Mouse (Mus musculus) midbrain, embryonic 11.5 days (tissue): ENCODE results near the gene Reep3. TPM values are rescaled to one million over a fixed set of nuclear protein-coding genes. Genes with fewer than 3 reads are reported as not detected.

Experiments used
- ATAC-seq: fragments of 200-750 bp; cut with Nextera tagmentation; 2 replicates; pipeline ENCODE4 v1.8.0; 2017; ENCODE audit warnings: moderate TSS enrichment, moderate library complexity; ENCODE audit not compliant: low FRiP score
- DNase-seq: peaks from one replicate; pipeline ENCODE4 v3.0.0; 2015; ENCODE audit warnings: low spot score; ENCODE audit errors: missing footprints
- H3K27ac ChIP-seq: fragments of 300-500 bp; sonication (generic); 2 replicates; pipeline ENCODE4 v1.5.1; 2014; ENCODE audit warnings: low read depth, low read length
- H3K27me3 ChIP-seq: fragments of 300-500 bp; sonication (generic); 2 replicates; pipeline ENCODE4 v1.6.1; 2014; ENCODE audit warnings: mild to moderate bottlenecking, low read length, moderate library complexity, mixed read lengths; ENCODE audit not compliant: control insufficient read depth, insufficient read depth
- H3K36me3 ChIP-seq: fragments of 300-500 bp; sonication (generic); 2 replicates; pipeline ENCODE4 v1.6.1; 2014; ENCODE audit warnings: mild to moderate bottlenecking, low read length, moderate library complexity, mixed read lengths; ENCODE audit not compliant: control insufficient read depth, insufficient read depth
- H3K4me1 ChIP-seq: fragments of 300-500 bp; sonication (generic); 2 replicates; pipeline ENCODE4 v1.6.1; 2014; ENCODE audit warnings: low read length; ENCODE audit not compliant: control insufficient read depth, insufficient read depth
- H3K4me2 ChIP-seq: fragments of 300-500 bp; sonication (generic); 2 replicates; pipeline ENCODE4 v1.6.1; 2014; ENCODE audit warnings: mild to moderate bottlenecking, moderate library complexity
- H3K4me3 ChIP-seq: fragments of 300-500 bp; sonication (generic); 2 replicates; pipeline ENCODE4 v1.5.1; 2014; ENCODE audit warnings: low read depth, low read length
- H3K9ac ChIP-seq: fragments of 300-500 bp; sonication (generic); 2 replicates; pipeline ENCODE4 v1.6.1; 2014; ENCODE audit warnings: low read length
- H3K9me3 ChIP-seq: fragments of 300-500 bp; sonication (generic); 2 replicates; pipeline ENCODE4 v1.6.1; 2016; ENCODE audit warnings: low read length; ENCODE audit not compliant: control insufficient read depth
- WGBS: fragments of 180-500 bp; shearing (Covaris S2); extraction: QIAGEN DNeasy Blood & Tissue Kit; methylation state at CpG from one replicate; pipeline ENCODE4 v1.1.7; 2014; 5-methylcytosine and 5-hydroxymethylcytosine counted together
- polyA plus RNA-seq: library from polyadenylated mRNA; unstranded; fragments of >200 nt; fragmentation: Nextera tagmentation; extraction: Ambion mirVana; gene quantifications from 2 replicates; pipeline ENCODE4 v1.2.1, GENCODE M21; 2014

Gene Reep3
- polyA plus RNA-seq, 1 experiment from 2014 or later: 37.5 TPM

- Histone ChIP-seq H3K27me3 (no peaks in the 10 kb centered on the region), H3K9me3 (no peaks in the 10 kb centered on the region), H3K4me3 (no peak overlapping the region), H3K36me3 (no peaks in the 10 kb centered on the region), H3K27ac (no peak overlapping the region), H3K4me1 (peaks cover 7% of the 10 kb centered on the region), H3K9ac (no peak overlapping the region), H3K4me2 (no peak overlapping the region)
- DNase-seq (no peak), ATAC-seq (no peak)
- 78% methylated on average over 17 of the region's 17 CpGs for WGBS
Measured at GRCm38 (mm10) chr10:67055867-67056856, 40.6 kb downstream of the Reep3 start.

GRCm38 (mm10) chr10:67053475-67053874 lies 43.3 kb downstream of the Reep3 start:
- H3K4me1 ChIP-seq: peaks cover 9% of the 10 kb centered on the region
- 19% methylated on average over 9 of the region's 9 CpGs for WGBS
- no peaks in the 10 kb centered on the region for H3K27me3 ChIP-seq
- H3K9ac ChIP-seq: no peak overlapping the region
- no peak overlapping the region for H3K4me3 ChIP-seq
- no peaks in the 10 kb centered on the region; the same call in 1 of the 2 replicates for H3K36me3 ChIP-seq
- no peaks in the 10 kb centered on the region for H3K9me3 ChIP-seq
- DNase-seq (no peak), ATAC-seq (peak; percentile 51; the same call in 1 of the 2 replicates)
- H3K27ac ChIP-seq: peak overlapping the region; percentile 61
- no peak overlapping the region for H3K4me2 ChIP-seq

GRCm38 (mm10) chr10:67052429-67052828 lies 44.3 kb downstream of the Reep3 start:
- H3K4me1 ChIP-seq: peaks cover 9% of the 10 kb centered on the region
- DNase-seq (no peak), ATAC-seq (no peak)
- H3K4me2 ChIP-seq: no peak overlapping the region
- 85% methylated on average over 9 of the region's 9 CpGs for WGBS
- H3K27ac ChIP-seq: no peak overlapping the region; the same call in 1 of the 2 replicates
- H3K9ac ChIP-seq: no peak overlapping the region
- no peaks in the 10 kb centered on the region; the same call in 1 of the 2 replicates for H3K36me3 ChIP-seq
- H3K9me3 ChIP-seq: no peaks in the 10 kb centered on the region
- H3K4me3 ChIP-seq: no peak overlapping the region
- no peaks in the 10 kb centered on the region for H3K27me3 ChIP-seq

- no peak overlapping the region for H3K9ac ChIP-seq
- no peaks in the 10 kb centered on the region for H3K9me3 ChIP-seq
- ATAC-seq: no peak
- no peak for DNase-seq
- H3K4me2 ChIP-seq: no peak overlapping the region
- peaks cover 9% of the 10 kb centered on the region for H3K4me1 ChIP-seq
- H3K27ac ChIP-seq: no peak overlapping the region
- H3K4me3 ChIP-seq: no peak overlapping the region
- 76% methylated on average over 5 of the region's 5 CpGs for WGBS
- H3K36me3 ChIP-seq: no peaks in the 10 kb centered on the region; the same call in 1 of the 2 replicates
- no peaks in the 10 kb centered on the region for H3K27me3 ChIP-seq
Measured at GRCm38 (mm10) chr10:67051466-67051865, 45.3 kb downstream of the Reep3 start.

- Histone ChIP-seq H3K9me3 (no peaks in the 10 kb centered on the region), H3K9ac (no peak overlapping the region), H3K4me1 (peaks cover 9% of the 10 kb centered on the region), H3K27ac (no peak overlapping the region), H3K4me2 (no peak overlapping the region), H3K27me3 (no peaks in the 10 kb centered on the region), H3K4me3 (no peak overlapping the region), H3K36me3 (no peaks in the 10 kb centered on the region; the same call in 1 of the 2 replicates)
- ATAC-seq (no peak), DNase-seq (no peak)
- 60% methylated on average over 6 of the region's 7 CpGs for WGBS
Measured at GRCm38 (mm10) chr10:67050766-67051165, 46.0 kb downstream of the Reep3 start.

- no peak for DNase-seq
- no peaks in the 10 kb centered on the region; the same call in 1 of the 2 replicates for H3K36me3 ChIP-seq
- H3K9me3 ChIP-seq: no peaks in the 10 kb centered on the region
- no peak overlapping the region for H3K27ac ChIP-seq
- peaks cover 9% of the 10 kb centered on the region for H3K4me1 ChIP-seq
- no peak overlapping the region for H3K4me2 ChIP-seq
- H3K27me3 ChIP-seq: no peaks in the 10 kb centered on the region
- no peak overlapping the region for H3K4me3 ChIP-seq
- H3K9ac ChIP-seq: no peak overlapping the region
- WGBS: 90% methylated on average over 7 of the region's 7 CpGs
- ATAC-seq: no peak
Measured at GRCm38 (mm10) chr10:67049621-67050020, 47.1 kb downstream of the Reep3 start.

GRCm38 (mm10) chr10:67048871-67049615 lies 47.7 kb downstream of the Reep3 start:
- no peak for DNase-seq
- H3K27ac ChIP-seq: no peak overlapping the region
- H3K27me3 ChIP-seq: no peaks in the 10 kb centered on the region
- no peak overlapping the region for H3K4me2 ChIP-seq
- H3K9me3 ChIP-seq: no peaks in the 10 kb centered on the region
- H3K36me3 ChIP-seq: no peaks in the 10 kb centered on the region; the same call in 1 of the 2 replicates
- H3K4me1 ChIP-seq: peaks cover 9% of the 10 kb centered on the region
- no peak overlapping the region for H3K9ac ChIP-seq
- WGBS: 92% methylated on average over 13 of the region's 13 CpGs
- no peak overlapping the region for H3K4me3 ChIP-seq
- no peak for ATAC-seq

- DNase-seq (no peak), ATAC-seq (no peak)
Measured at GRCm38 (mm10) chr10:67047712-67048645, 48.8 kb downstream of the Reep3 start.

More at GRCm38 (mm10) chr10:67047712-67048645, 48.8 kb downstream of the Reep3 start:
- no peak overlapping the region for H3K27ac ChIP-seq
- H3K9me3 ChIP-seq: no peaks in the 10 kb centered on the region
- H3K27me3 ChIP-seq: no peaks in the 10 kb centered on the region
- H3K36me3 ChIP-seq: no peaks in the 10 kb centered on the region; the same call in 1 of the 2 replicates
- no peak overlapping the region for H3K4me2 ChIP-seq
- no peak overlapping the region for H3K4me3 ChIP-seq
- no peak overlapping the region for H3K9ac ChIP-seq
- 87% methylated on average over 18 of the region's 18 CpGs for WGBS
- peaks cover 4% of the 10 kb centered on the region; the same call in 1 of the 2 replicates for H3K4me1 ChIP-seq
